Mouse (Mus musculus): ENCODE measurements around the gene Slc39a11. TPM values are rescaled to one million over a fixed set of nuclear protein-coding genes. Genes with fewer than 3 reads are reported as not detected.
"Not testable (repeated sequence)": the region's sequence is repeated elsewhere in the genome, so short reads cannot be mapped to it uniquely, and the experiment has no call there.

The Slc39a11 gene
- polyA plus RNA-seq, 1 experiment from 2014 or later = 26.2 TPM

DNA sequence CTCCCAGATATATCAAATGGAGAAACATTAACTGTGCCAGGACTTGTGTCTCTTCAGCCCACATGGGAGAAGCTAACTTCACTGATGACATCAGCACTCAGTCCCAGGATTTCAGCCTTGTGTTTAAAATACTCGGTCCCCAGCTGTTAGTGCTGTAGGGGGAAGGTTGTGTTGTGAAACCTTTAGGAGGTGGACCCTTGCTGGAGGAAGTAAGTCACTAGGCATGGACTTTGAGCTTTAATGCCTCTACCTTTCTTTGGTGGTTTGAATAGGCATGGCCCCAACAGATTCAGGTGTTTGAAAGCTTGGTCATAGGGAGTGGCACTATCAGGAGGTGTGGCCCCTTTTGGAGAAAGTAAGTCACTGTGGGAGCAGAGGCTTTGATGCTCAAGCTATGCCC is 80.9 kb downstream of the Slc39a11 start:
- Histone ChIP-seq H3K9me3 (ENCODE audit: control insufficient read depth, low read length) (no peaks in the 10 kb centered on the region), H3K9ac (ENCODE audit: low read length) (no peak overlapping the region), H3K36me3 (ENCODE audit: control insufficient read depth, insufficient read depth, low read length) (no peaks in the 10 kb centered on the region), H3K4me3 (ENCODE audit: low read length) (no peak overlapping the region), H3K27ac (ENCODE audit: low read length) (no peak overlapping the region), H3K4me1 (replicated peaks; ENCODE audit: control insufficient read depth, insufficient read depth, low read length) (peaks cover 17% of the 10 kb centered on the region), H3K27me3 (ENCODE audit: control insufficient read depth, insufficient read depth, low read depth, low read length) (no peaks in the 10 kb centered on the region), H3K4me2 (ENCODE audit: low read depth, low read length) (no peak overlapping the region)
- ATAC-seq (ENCODE audit: low read depth) = no peak
- WGBS = 62% methylated on average over 1 of the region's 1 CpGs

DNA sequence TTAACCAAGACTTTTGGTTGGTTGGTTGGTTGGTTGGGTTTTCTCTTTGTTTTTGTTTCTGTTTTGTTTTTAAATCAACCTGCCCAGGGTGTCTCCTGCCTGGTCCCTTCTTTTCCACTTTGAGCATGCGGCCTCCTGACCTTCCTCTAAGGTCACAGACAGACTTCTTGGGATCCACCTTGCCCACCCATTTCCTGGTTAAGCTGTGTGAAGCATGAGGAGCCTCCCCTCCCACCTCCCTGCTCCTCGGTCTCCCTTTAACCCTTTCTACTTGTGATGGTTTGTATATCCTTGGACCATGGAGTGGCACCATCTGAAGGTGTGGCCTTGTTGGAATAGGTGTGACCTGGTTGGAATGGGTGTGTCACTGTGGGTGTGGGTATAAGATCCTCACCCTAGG is 82.0 kb downstream of the Slc39a11 start:
- ATAC-seq (ENCODE audit: low read depth); H3K27ac ChIP-seq (ENCODE audit: low read length); H3K4me2 ChIP-seq (ENCODE audit: low read depth, low read length); H3K9ac ChIP-seq (ENCODE audit: low read length); H3K36me3 ChIP-seq (ENCODE audit: control insufficient read depth, insufficient read depth, low read length); H3K27me3 ChIP-seq (ENCODE audit: control insufficient read depth, insufficient read depth, low read depth, low read length); H3K9me3 ChIP-seq (ENCODE audit: control insufficient read depth, low read length); H3K4me3 ChIP-seq (ENCODE audit: low read length): not testable (repeated sequence)
- 78% methylated on average over 2 of the region's 2 CpGs for WGBS
- peaks cover 13% of the 10 kb centered on the region for H3K4me1 ChIP-seq (replicated peaks; ENCODE audit: control insufficient read depth, insufficient read depth, low read length)

DNA sequence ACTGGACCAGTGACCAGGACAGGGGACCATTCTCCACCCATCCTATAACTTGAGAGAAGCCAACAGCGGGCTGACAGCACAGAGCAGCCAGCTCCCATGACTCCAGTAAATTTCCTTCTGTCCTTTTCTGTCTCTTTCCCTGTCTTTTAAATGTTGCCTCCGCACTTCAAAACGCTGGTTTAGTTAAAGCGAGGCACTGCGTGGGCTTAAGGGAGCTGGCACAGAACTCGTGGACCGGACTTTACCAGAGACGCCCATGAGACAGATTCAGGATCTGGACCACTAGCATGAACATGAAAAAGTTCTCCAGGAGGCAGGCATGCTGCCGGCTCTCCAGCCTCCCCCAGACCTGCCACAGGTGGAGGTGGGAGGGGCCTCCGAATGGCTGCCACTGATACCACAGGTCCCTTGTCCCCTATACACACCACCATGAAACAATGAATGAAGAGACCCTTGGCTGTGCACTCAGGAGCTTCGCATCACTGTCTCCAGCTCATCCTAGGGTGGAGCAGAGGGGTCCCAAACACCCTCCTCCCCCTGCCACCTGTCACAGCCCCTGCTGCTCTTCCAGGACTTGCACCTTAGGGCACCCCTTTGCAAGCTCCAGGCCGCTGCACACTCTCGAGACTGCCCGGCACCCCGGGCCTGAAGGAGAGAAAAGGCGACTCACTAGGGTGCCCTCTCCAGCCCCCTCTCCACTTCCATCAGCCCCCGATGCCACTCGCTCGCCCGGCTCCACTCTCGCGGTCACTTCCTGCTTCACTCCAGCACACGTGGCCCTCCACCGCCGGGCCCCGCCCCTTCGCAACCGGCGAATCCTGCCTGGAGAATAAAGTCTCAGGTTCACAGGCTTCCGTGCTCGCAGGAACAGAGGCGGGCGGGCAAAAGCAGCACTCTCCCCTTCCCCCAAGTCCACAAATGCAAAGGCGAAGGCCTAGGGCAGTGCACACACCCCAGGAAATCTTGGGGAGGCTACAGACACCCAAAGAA is 84.6 kb downstream of the Slc39a11 start:
- no peaks in the 10 kb centered on the region for H3K36me3 ChIP-seq (ENCODE audit: control insufficient read depth, insufficient read depth, low read length)
- H3K4me3 ChIP-seq (ENCODE audit: low read length) = peak overlapping the region; percentile 66
- no peaks in the 10 kb centered on the region for H3K9me3 ChIP-seq (ENCODE audit: control insufficient read depth, low read length)
- H3K27me3 ChIP-seq (ENCODE audit: control insufficient read depth, insufficient read depth, low read depth, low read length) = no peaks in the 10 kb centered on the region
- peak overlapping the region; percentile 70 for H3K9ac ChIP-seq (ENCODE audit: low read length)
- no peak overlapping the region for H3K27ac ChIP-seq (ENCODE audit: low read length)
- ATAC-seq (ENCODE audit: low read depth) = peak; percentile 91
- peaks cover 8% of the 10 kb centered on the region; the same call in 1 of the 2 replicates for H3K4me1 ChIP-seq (replicated peaks; ENCODE audit: control insufficient read depth, insufficient read depth, low read length)
- peak overlapping the region; percentile 94 for H3K4me2 ChIP-seq (ENCODE audit: low read depth, low read length)
- 6% methylated on average over 34 of the region's 34 CpGs for WGBS

DNA sequence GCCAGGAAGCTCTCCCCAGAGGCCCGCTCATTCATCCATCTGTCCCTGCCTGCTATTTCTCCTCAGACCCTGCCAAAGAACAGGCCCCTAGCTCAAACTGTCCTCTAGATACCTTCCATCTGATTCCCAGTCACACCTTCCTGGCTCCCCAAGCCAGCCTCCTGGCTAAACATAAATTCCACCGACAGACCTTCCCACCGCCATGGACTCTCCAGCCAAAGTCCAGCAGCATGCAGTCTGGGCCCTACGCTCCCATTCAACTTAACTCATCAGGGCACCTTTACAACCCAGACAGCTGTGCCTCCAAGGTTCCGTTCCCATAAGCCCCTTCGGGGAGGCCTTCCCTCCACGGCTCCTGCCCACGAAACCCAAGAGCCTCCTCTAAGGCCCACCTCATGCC is 87.6 kb downstream of the Slc39a11 start:
- no peaks in the 10 kb centered on the region for H3K36me3 ChIP-seq (ENCODE audit: control insufficient read depth, insufficient read depth, low read length)
- H3K27me3 ChIP-seq (ENCODE audit: control insufficient read depth, insufficient read depth, low read depth, low read length) = no peaks in the 10 kb centered on the region
- 89% methylated on average over 8 of the region's 8 CpGs for WGBS
- H3K4me3 ChIP-seq (ENCODE audit: low read length) = no peak overlapping the region
- no peak overlapping the region for H3K4me2 ChIP-seq (ENCODE audit: low read depth, low read length)
- H3K4me1 ChIP-seq (replicated peaks; ENCODE audit: control insufficient read depth, insufficient read depth, low read length) = peaks cover 8% of the 10 kb centered on the region; the same call in 1 of the 2 replicates
- ATAC-seq (ENCODE audit: low read depth) = no peak
- H3K27ac ChIP-seq (ENCODE audit: low read length) = no peak overlapping the region
- H3K9me3 ChIP-seq (ENCODE audit: control insufficient read depth, low read length) = no peaks in the 10 kb centered on the region
- no peak overlapping the region for H3K9ac ChIP-seq (ENCODE audit: low read length)

GRCm38 (mm10) chr11:113560150-113560549 is 89.7 kb downstream of the Slc39a11 start:
- Histone ChIP-seq H3K9me3 (ENCODE audit: control insufficient read depth, low read length) (no peaks in the 10 kb centered on the region), H3K4me3 (ENCODE audit: low read length) (no peak overlapping the region), H3K9ac (ENCODE audit: low read length) (no peak overlapping the region), H3K4me1 (replicated peaks; ENCODE audit: control insufficient read depth, insufficient read depth, low read length) (peaks cover 3% of the 10 kb centered on the region; the same call in 1 of the 2 replicates), H3K36me3 (ENCODE audit: control insufficient read depth, insufficient read depth, low read length) (no peaks in the 10 kb centered on the region), H3K27me3 (ENCODE audit: control insufficient read depth, insufficient read depth, low read depth, low read length) (no peaks in the 10 kb centered on the region), H3K4me2 (ENCODE audit: low read depth, low read length) (no peak overlapping the region), H3K27ac (ENCODE audit: low read length) (no peak overlapping the region)
- 65% methylated on average over 4 of the region's 4 CpGs for WGBS
- ATAC-seq (ENCODE audit: low read depth) = no peak

DNA sequence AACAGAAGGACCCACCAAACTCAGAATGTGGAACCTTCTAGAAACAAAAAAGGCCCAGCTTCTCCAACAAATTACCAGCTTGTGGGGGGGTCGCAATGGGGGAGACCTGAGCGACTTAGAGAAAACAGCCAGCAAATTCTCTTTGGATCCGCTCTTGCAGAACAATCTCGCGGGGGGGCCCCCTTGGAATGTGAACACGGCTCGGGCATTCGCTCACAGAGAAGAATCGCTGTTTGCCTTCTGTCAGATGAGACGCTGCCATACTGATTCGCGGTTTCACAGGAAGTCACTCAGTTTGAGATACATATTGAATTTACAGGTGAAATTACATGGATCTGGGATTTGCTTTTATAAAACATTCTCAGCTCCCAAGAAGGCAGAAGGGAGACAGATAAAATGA is 91.4 kb downstream of the Slc39a11 start:
- WGBS = 60% methylated on average over 12 of the region's 12 CpGs
- Histone ChIP-seq H3K4me2 (ENCODE audit: low read depth, low read length) (no peak overlapping the region), H3K4me1 (replicated peaks; ENCODE audit: control insufficient read depth, insufficient read depth, low read length) (no peaks in the 10 kb centered on the region), H3K4me3 (ENCODE audit: low read length) (no peak overlapping the region), H3K9me3 (ENCODE audit: control insufficient read depth, low read length) (no peaks in the 10 kb centered on the region), H3K27me3 (ENCODE audit: control insufficient read depth, insufficient read depth, low read depth, low read length) (no peaks in the 10 kb centered on the region), H3K36me3 (ENCODE audit: control insufficient read depth, insufficient read depth, low read length) (no peaks in the 10 kb centered on the region), H3K27ac (ENCODE audit: low read length) (no peak overlapping the region), H3K9ac (ENCODE audit: low read length) (no peak overlapping the region)
- no peak for ATAC-seq (ENCODE audit: low read depth)

DNA sequence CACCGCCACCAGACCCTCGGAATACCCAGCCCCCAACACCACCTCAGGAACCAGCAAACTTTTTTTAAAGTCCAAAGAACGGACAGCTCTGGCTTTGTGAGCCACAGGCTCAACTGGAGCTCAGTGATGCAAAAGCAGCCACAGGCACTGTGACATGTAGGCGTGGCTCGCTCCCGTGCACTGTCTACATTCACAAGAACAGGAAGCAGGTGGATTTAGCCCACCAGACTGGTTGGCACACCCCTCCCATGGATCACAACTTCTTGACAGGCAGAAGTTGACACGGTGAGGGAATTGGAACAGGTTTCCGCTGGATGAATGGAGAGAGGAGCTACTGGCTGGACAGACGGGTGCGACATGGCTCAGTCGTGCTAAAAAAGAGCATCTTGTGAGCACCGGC is 93.7 kb downstream of the Slc39a11 start:
- Histone ChIP-seq H3K36me3 (ENCODE audit: control insufficient read depth, insufficient read depth, low read length) (no peaks in the 10 kb centered on the region), H3K4me1 (replicated peaks; ENCODE audit: control insufficient read depth, insufficient read depth, low read length) (no peaks in the 10 kb centered on the region), H3K4me2 (ENCODE audit: low read depth, low read length) (no peak overlapping the region), H3K27me3 (ENCODE audit: control insufficient read depth, insufficient read depth, low read depth, low read length) (no peaks in the 10 kb centered on the region), H3K4me3 (ENCODE audit: low read length) (no peak overlapping the region), H3K9ac (ENCODE audit: low read length) (no peak overlapping the region), H3K9me3 (ENCODE audit: control insufficient read depth, low read length) (no peaks in the 10 kb centered on the region), H3K27ac (ENCODE audit: low read length) (no peak overlapping the region)
- 74% methylated on average over 12 of the region's 12 CpGs for WGBS
- no peak for ATAC-seq (ENCODE audit: low read depth)

GRCm38 (mm10) chr11:113554701-113555360 is 95.0 kb downstream of the Slc39a11 start:
- ATAC-seq (ENCODE audit: low read depth) = no peak
- H3K4me3 ChIP-seq (ENCODE audit: low read length) = no peak overlapping the region
- WGBS = 78% methylated on average over 7 of the region's 7 CpGs

DNA sequence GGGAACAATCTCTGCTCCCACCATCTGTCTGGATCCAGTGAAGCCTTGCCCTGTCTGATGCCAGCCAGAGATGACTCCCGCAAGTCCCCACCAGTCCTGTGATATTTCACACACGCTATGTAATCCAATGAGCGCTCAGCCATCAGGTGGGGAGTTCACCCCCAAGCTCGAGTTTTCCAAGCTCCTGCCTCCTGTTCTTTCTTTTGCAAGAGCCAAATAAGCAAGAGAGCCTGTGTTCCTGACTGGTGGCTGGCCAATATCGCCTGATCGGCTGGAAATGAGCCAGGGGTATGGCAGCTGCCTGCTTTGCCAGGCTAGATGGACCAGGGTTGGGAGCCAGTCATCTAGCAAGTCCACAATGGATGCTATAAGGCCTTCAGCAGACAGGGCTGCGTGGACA is 95.7 kb downstream of the Slc39a11 start:
- H3K4me1 ChIP-seq (replicated peaks; ENCODE audit: control insufficient read depth, insufficient read depth, low read length) = no peaks in the 10 kb centered on the region
- no peaks in the 10 kb centered on the region for H3K9me3 ChIP-seq (ENCODE audit: control insufficient read depth, low read length)
- ATAC-seq (ENCODE audit: low read depth) = no peak
- H3K36me3 ChIP-seq (ENCODE audit: control insufficient read depth, insufficient read depth, low read length) = no peaks in the 10 kb centered on the region
- 81% methylated on average over 7 of the region's 7 CpGs for WGBS
- H3K4me2 ChIP-seq (ENCODE audit: low read depth, low read length) = no peak overlapping the region
- H3K9ac ChIP-seq (ENCODE audit: low read length) = no peak overlapping the region
- H3K27ac ChIP-seq (ENCODE audit: low read length) = no peak overlapping the region
- H3K27me3 ChIP-seq (ENCODE audit: control insufficient read depth, insufficient read depth, low read depth, low read length) = no peaks in the 10 kb centered on the region
- H3K4me3 ChIP-seq (ENCODE audit: low read length) = no peak overlapping the region

More at GRCm38 (mm10) chr11:113554701-113555360, 95.0 kb downstream of the Slc39a11 start:
- Histone ChIP-seq H3K27me3 (ENCODE audit: control insufficient read depth, insufficient read depth, low read depth, low read length) (no peaks in the 10 kb centered on the region), H3K9me3 (ENCODE audit: control insufficient read depth, low read length) (no peaks in the 10 kb centered on the region), H3K9ac (ENCODE audit: low read length) (no peak overlapping the region), H3K36me3 (ENCODE audit: control insufficient read depth, insufficient read depth, low read length) (no peaks in the 10 kb centered on the region), H3K27ac (ENCODE audit: low read length) (no peak overlapping the region), H3K4me1 (replicated peaks; ENCODE audit: control insufficient read depth, insufficient read depth, low read length) (no peaks in the 10 kb centered on the region), H3K4me2 (ENCODE audit: low read depth, low read length) (no peak overlapping the region)

Measured in lung, embryonic 16.5 days (tissue).